Mouse (Mus musculus): ENCODE results near the gene Esd. TPM values are rescaled to one million over a fixed set of nuclear protein-coding genes. Genes with fewer than 3 reads are reported as not detected.

Esd gene
- polyA plus RNA-seq, 1 experiment from 2014 or later, result 386 TPM

Other genes with a start within 250 kb of the Esd start
- gene Htr2a, start 91.5 kb upstream of the Esd start, polyA plus RNA-seq (2014; fragmentation: Nextera tagmentation; extraction: Ambion mirVana), result 0.41 and 0.75 TPM in 2 replicates
- 5.8 and 6.7 TPM in 2 replicates for gene Lrch1, start 215.6 kb downstream of the Esd start, polyA plus RNA-seq (2014; fragmentation: Nextera tagmentation; extraction: Ambion mirVana)

Data from midbrain, embryonic 11.5 days (tissue).